Mouse (Mus musculus) midbrain, embryonic 11.5 days (tissue): ENCODE results near the gene Slc17a1. TPM values are rescaled to one million over a fixed set of nuclear protein-coding genes. Genes with fewer than 3 reads are reported as not detected.
A peak's percentile ranks its signal among the peaks of the same experiment; 100 is the strongest.

ENCODE experiments used
- ATAC-seq: fragments of 200-750 bp; cut with Nextera tagmentation; 2 replicates; pipeline ENCODE4 v1.8.0; 2017; ENCODE audit warnings: moderate TSS enrichment, moderate library complexity; ENCODE audit not compliant: low FRiP score
- DNase-seq: peaks from one replicate; pipeline ENCODE4 v3.0.0; 2015; ENCODE audit warnings: low spot score; ENCODE audit errors: missing footprints
- H3K27ac ChIP-seq: fragments of 300-500 bp; sonication (generic); 2 replicates; pipeline ENCODE4 v1.5.1; 2014; ENCODE audit warnings: low read depth, low read length
- H3K27me3 ChIP-seq: fragments of 300-500 bp; sonication (generic); 2 replicates; pipeline ENCODE4 v1.6.1; 2014; ENCODE audit warnings: mild to moderate bottlenecking, low read length, moderate library complexity, mixed read lengths; ENCODE audit not compliant: control insufficient read depth, insufficient read depth
- H3K36me3 ChIP-seq: fragments of 300-500 bp; sonication (generic); 2 replicates; pipeline ENCODE4 v1.6.1; 2014; ENCODE audit warnings: mild to moderate bottlenecking, low read length, moderate library complexity, mixed read lengths; ENCODE audit not compliant: control insufficient read depth, insufficient read depth
- H3K4me1 ChIP-seq: fragments of 300-500 bp; sonication (generic); 2 replicates; pipeline ENCODE4 v1.6.1; 2014; ENCODE audit warnings: low read length; ENCODE audit not compliant: control insufficient read depth, insufficient read depth
- H3K4me2 ChIP-seq: fragments of 300-500 bp; sonication (generic); 2 replicates; pipeline ENCODE4 v1.6.1; 2014; ENCODE audit warnings: mild to moderate bottlenecking, moderate library complexity
- H3K4me3 ChIP-seq: fragments of 300-500 bp; sonication (generic); 2 replicates; pipeline ENCODE4 v1.5.1; 2014; ENCODE audit warnings: low read depth, low read length
- H3K9ac ChIP-seq: fragments of 300-500 bp; sonication (generic); 2 replicates; pipeline ENCODE4 v1.6.1; 2014; ENCODE audit warnings: low read length
- H3K9me3 ChIP-seq: fragments of 300-500 bp; sonication (generic); 2 replicates; pipeline ENCODE4 v1.6.1; 2016; ENCODE audit warnings: low read length; ENCODE audit not compliant: control insufficient read depth
- WGBS: fragments of 180-500 bp; shearing (Covaris S2); extraction: QIAGEN DNeasy Blood & Tissue Kit; methylation state at CpG from one replicate; pipeline ENCODE4 v1.1.7; 2014; 5-methylcytosine and 5-hydroxymethylcytosine counted together
- polyA plus RNA-seq: library from polyadenylated mRNA; unstranded; fragments of >200 nt; fragmentation: Nextera tagmentation; extraction: Ambion mirVana; gene quantifications from 2 replicates; pipeline ENCODE4 v1.2.1, GENCODE M21; 2014

Gene Slc17a1
- 0.08 TPM in 1 of 2 replicates, not detected in the other for polyA plus RNA-seq

DNA sequence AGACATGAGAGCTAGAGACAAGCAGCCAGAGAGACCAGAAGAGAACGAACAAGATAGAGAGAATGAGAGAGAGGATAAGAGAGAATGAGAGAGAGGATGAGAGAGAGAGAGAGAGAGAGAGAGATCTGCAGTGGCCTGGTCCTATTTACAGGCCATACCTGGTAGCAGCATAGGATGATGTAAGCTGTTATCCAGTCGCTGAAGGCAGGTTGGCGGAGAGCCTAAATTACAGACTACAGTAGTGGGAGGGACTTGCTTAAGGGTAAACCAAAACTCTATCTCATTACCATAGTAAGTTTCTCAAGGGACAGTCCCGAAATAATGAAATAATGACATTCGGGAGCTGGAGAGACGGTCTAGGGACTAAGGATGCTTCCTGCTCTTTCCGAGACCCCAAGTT lies at the start of gene Slc17a1:
Gene Slc17a1, plus strand, starts transcription at position 346 of the 400 bp plus-strand sequence.
- H3K27me3 ChIP-seq: no peaks in the 10 kb centered on the region
- no peak within 1 kb of the TSS for H3K27ac ChIP-seq
- no peak within 1 kb of the TSS for H3K4me2 ChIP-seq
- no peak within 1 kb of the TSS for H3K4me3 ChIP-seq
- no peaks in the 10 kb centered on the region for H3K9me3 ChIP-seq
- no peak for ATAC-seq
- H3K4me1 ChIP-seq: no peaks in the 10 kb centered on the region
- H3K36me3 ChIP-seq: no peaks in the 10 kb centered on the region
- no peak for DNase-seq
- WGBS: 90% methylated on average over 7 of the region's 7 CpGs
- no peak within 1 kb of the TSS for H3K9ac ChIP-seq

DNA sequence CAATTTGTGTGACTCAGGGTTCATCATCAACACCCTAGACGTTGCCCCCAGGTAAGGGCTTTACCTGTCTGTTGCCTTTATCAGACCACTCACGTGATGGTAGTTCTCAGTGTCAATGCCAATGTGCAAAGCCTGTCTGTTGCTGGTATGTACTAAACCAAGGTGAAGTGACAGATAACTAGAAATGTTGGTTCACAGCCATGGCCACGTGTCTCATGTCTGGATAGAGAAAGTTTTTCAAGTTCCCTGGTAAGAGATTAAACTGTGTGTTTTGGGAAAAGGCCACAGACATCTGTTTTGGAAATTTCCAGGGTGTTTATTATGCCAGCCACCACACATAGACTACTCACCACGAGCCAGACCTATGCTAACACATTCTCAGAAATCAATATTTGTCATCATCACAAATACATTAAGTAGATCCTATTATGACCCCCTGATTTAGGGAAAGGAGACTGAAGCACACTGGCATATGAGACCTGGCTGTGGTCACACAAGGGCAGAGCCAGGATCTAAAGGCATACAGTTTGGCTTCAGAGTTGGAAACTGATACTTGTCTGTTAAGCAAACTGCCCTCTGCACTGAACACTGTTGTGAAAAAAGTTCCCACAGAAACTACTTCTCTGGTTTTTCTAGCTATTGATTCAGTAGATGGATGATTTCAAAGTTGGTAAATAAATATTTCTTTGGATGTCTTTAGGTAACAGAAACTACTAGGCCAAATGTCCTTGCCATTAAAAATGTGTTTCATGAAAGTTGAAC lies 47.2 kb upstream of the Slc17a1 start:
- H3K27ac ChIP-seq: no peak overlapping the region
- DNase-seq (no peak), ATAC-seq (no peak)
- no peaks in the 10 kb centered on the region for H3K27me3 ChIP-seq
- no peak overlapping the region for H3K4me3 ChIP-seq
- no peak overlapping the region for H3K4me2 ChIP-seq
- WGBS: 78% methylated on average over 4 of the region's 4 CpGs
- H3K4me1 ChIP-seq: no peaks in the 10 kb centered on the region
- H3K36me3 ChIP-seq: no peaks in the 10 kb centered on the region
- H3K9me3 ChIP-seq: no peaks in the 10 kb centered on the region
- H3K9ac ChIP-seq: no peak overlapping the region

DNA sequence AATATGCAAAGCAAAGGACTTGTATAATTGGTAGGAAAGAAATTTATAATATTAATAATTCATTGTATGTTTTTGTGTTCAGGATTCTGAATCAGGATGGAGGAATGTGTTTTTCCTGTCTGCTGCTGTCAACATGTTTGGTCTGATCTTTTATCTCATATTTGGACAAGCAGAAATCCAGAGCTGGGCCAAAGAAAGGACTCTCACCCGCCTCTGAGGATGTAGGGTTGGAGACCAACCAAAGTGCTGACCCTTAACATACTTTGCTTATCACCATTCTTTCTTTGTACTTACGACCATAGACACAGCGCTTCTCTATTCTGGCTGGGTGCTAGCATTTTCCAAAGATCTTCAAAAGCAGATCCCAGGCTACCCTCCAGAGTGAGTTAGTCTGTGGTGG lies 45.3 kb upstream of the Slc17a1 start:
- DNase-seq (no peak), ATAC-seq (no peak)
- H3K4me1 ChIP-seq: no peaks in the 10 kb centered on the region
- no peaks in the 10 kb centered on the region for H3K9me3 ChIP-seq
- no peak overlapping the region for H3K4me3 ChIP-seq
- 93% methylated on average over 3 of the region's 3 CpGs for WGBS
- no peak overlapping the region for H3K9ac ChIP-seq
- H3K36me3 ChIP-seq: no peaks in the 10 kb centered on the region
- no peak overlapping the region for H3K27ac ChIP-seq
- no peak overlapping the region for H3K4me2 ChIP-seq
- H3K27me3 ChIP-seq: no peaks in the 10 kb centered on the region

DNA sequence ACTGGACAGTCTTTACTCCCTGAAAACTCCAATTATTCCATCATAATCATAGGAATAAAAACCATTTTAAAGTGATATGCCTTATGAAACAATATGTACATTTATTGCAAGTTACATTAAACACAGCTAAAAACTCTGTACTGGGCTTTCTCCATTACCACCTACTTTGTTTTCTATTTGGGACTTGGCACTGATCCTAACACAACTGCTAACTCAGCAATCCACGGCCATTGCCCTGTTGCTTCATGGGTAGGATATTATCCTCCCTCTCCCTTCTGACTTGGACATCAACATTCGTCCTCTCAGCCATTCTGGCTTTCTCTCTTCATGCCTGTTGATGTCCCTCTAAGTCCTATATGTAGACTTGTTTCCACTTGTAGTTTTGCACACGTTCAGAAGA lies 40.9 kb upstream of the Slc17a1 start:
- H3K4me1 ChIP-seq: no peaks in the 10 kb centered on the region
- no peaks in the 10 kb centered on the region for H3K27me3 ChIP-seq
- H3K36me3 ChIP-seq: no peaks in the 10 kb centered on the region
- H3K4me2 ChIP-seq: no peak overlapping the region
- 73% methylated on average over 3 of the region's 3 CpGs for WGBS
- H3K9ac ChIP-seq: no peak overlapping the region
- H3K27ac ChIP-seq: no peak overlapping the region
- DNase-seq (no peak), ATAC-seq (no peak)
- no peaks in the 10 kb centered on the region for H3K9me3 ChIP-seq
- no peak overlapping the region for H3K4me3 ChIP-seq

DNA sequence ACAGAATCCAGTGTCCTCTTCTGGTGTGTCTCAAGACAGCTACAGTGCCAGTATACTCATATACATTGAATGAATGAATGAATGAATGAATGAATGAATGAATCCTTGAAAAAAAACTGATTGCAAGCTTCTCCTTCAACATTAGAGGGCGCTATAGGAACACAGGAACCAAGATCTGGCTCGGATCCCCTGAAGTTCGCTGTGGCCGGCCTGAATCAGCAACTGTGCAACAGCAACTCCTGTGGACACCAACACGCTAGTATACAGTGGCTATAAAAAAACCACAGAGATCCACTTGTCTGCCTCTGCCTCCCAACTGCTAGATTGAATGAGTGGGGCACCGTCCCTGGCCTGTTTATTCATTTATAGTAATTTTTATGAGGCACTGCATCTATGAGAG lies 34.5 kb upstream of the Slc17a1 start:
- H3K4me3 ChIP-seq: no peak overlapping the region
- H3K4me1 ChIP-seq: no peaks in the 10 kb centered on the region
- H3K36me3 ChIP-seq: no peaks in the 10 kb centered on the region
- H3K4me2 ChIP-seq: no peak overlapping the region
- no peaks in the 10 kb centered on the region for H3K9me3 ChIP-seq
- DNase-seq (peak; percentile 88), ATAC-seq (no peak)
- WGBS: 21% methylated on average over 6 of the region's 6 CpGs
- H3K9ac ChIP-seq: no peak overlapping the region
- no peak overlapping the region for H3K27ac ChIP-seq
- H3K27me3 ChIP-seq: no peaks in the 10 kb centered on the region

DNA sequence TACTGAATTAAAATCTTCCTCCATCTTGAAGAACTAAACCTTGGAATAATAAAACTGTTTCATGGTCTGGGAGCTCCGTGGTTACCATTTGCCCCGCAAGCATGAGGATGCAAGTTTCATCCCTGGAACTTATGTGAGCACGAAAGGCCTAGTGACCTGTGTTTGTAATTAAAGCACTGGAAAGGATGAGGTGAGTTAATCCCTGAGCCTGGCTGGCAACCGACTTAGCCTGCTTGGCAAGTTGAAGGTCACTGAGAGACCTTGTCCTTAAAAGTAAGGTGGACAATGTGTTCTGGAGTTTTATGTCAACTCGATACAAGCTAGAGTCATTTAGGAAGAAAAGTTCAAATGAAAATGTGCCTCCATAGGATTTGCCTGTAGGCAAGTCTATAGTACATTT lies 32.7 kb upstream of the Slc17a1 start:
- Histone ChIP-seq H3K9ac (no peak overlapping the region), H3K27me3 (no peaks in the 10 kb centered on the region), H3K9me3 (no peaks in the 10 kb centered on the region), H3K4me2 (no peak overlapping the region), H3K36me3 (no peaks in the 10 kb centered on the region), H3K4me3 (no peak overlapping the region), H3K4me1 (no peaks in the 10 kb centered on the region), H3K27ac (no peak overlapping the region)
- WGBS: 85% methylated on average over 5 of the region's 5 CpGs
- DNase-seq (no peak), ATAC-seq (no peak)

DNA sequence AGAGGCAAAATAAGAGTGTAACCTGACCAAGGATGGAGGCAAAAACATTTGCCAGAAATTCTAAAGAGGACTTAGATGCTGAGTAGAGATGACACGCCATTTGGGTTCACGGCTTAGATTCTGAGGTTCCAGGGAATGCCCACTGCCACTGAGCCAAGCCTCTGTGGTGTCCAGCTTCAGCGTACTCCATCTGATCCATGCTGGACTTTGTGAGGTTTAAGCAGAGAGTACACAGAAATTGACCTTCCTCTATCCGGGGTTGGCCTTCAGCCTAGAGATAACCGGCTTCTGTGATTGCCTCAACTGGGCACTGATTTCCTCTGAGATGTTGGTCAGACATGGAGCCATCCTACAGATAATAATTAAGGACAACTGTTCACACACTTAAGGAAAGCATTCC lies 30.9 kb upstream of the Slc17a1 start:
- H3K4me3 ChIP-seq: no peak overlapping the region
- no peak overlapping the region for H3K27ac ChIP-seq
- no peaks in the 10 kb centered on the region for H3K36me3 ChIP-seq
- ATAC-seq (no peak), DNase-seq (no peak)
- no peak overlapping the region for H3K4me2 ChIP-seq
- H3K9me3 ChIP-seq: no peaks in the 10 kb centered on the region
- WGBS: 95% methylated on average over 5 of the region's 5 CpGs
- H3K4me1 ChIP-seq: no peaks in the 10 kb centered on the region
- H3K27me3 ChIP-seq: no peaks in the 10 kb centered on the region
- no peak overlapping the region for H3K9ac ChIP-seq

DNA sequence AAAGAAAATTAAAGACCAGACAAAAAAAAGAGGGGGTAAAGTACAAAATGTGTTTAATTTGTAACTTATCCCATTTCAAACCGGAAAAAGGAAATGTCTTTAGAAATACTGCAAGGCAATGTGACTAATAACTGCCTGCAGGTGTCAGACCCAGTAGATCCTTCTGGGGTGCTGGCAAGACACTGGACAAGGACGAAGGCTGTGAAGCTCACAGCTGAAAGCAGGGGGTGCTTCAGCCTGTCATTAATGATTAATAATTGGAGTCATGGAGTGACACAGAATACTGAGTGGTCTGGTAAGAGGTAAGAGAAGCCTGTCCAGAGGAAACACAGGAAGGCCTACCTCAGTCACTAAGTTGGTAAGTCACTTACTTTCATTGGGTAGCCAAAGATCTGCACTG lies 28.2 kb upstream of the Slc17a1 start, which contains the start of gene Slc17a3:
Gene Slc17a3, plus strand, starts transcription at position 127 of the 400 bp plus-strand sequence.
- H3K36me3 ChIP-seq: no peaks in the 10 kb centered on the region
- H3K27me3 ChIP-seq: no peaks in the 10 kb centered on the region
- 80% methylated on average over 2 of the region's 2 CpGs for WGBS
- H3K4me3 ChIP-seq: no peak within 1 kb of the TSS
- no peak for ATAC-seq
- no peaks in the 10 kb centered on the region for H3K4me1 ChIP-seq
- no peak within 1 kb of the TSS for H3K4me2 ChIP-seq
- no peaks in the 10 kb centered on the region for H3K9me3 ChIP-seq
- no peak for DNase-seq
- no peak within 1 kb of the TSS for H3K27ac ChIP-seq
- no peak within 1 kb of the TSS for H3K9ac ChIP-seq

DNA sequence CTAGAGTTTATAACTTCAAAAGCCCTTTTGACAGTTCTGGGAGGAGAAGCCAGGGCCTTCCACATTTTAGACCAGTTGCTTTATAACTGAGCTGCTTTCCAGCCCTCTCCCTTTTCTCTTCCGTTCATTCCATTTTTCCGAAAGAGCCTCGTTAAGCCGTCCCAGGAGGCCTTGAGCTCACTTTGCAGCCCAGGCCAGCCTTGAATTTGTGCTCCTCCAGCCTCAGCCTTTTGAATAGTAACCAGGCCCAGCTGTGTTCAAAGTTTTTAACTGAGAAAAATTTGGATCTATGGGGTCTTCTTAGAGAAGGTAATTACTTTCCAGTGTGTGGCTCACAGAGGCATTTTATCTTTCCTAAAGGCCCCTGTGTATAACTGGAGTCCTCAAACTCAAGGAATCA lies 21.7 kb upstream of the Slc17a1 start:
- Histone ChIP-seq H3K27ac (no peak overlapping the region), H3K36me3 (no peaks in the 10 kb centered on the region), H3K9me3 (no peaks in the 10 kb centered on the region), H3K4me2 (no peak overlapping the region), H3K9ac (no peak overlapping the region), H3K27me3 (no peaks in the 10 kb centered on the region), H3K4me1 (no peaks in the 10 kb centered on the region), H3K4me3 (no peak overlapping the region)
- WGBS: 85% methylated on average over 4 of the region's 4 CpGs
- ATAC-seq (no peak), DNase-seq (no peak)
